Mouse (Mus musculus) adrenal gland, postnatal 36 days (tissue): ENCODE data around the gene Dbr1. TPM values are rescaled to one million over a fixed set of nuclear protein-coding genes. Genes with fewer than 3 reads are reported as not detected.
"Not testable (repeated sequence)": the region's sequence is repeated elsewhere in the genome, so short reads cannot be mapped to it uniquely, and the experiment has no call there.

Experiments used
- DNase-seq, 2 experiments: peaks; one replicate each; pipeline ENCODE4 v3.0.0; 2021; ENCODE audit warnings: mixed read lengths in 1 of 2
- long read RNA-seq, 2 experiments: library from polyadenylated mRNA; stranded (forward); transcript quantifications; one replicate each; pipeline ENCODE4 v2.0.0; 2021; ENCODE audit warnings: borderline sequencing depth in 2 of 2
- total RNA-seq, 2 experiments: library from RNA; stranded (reverse); gene quantifications; 2 replicates each; pipeline ENCODE4 v1.2.3; 2021

Gene Dbr1
- total RNA-seq = 10 to 100 TPM; 12.8 to 15.0 TPM
- long read RNA-seq, experiment 1, transcript Dbr1-201 (8 exons, 2,261 nt) = major isoform, 16 of 16 reads
- long read RNA-seq, experiment 1, partial matches to known transcripts = 0 of 16 reads
- long read RNA-seq, experiment 1, other reads (novel, unspliced or antisense) = 0 of 16 reads
- long read RNA-seq, experiment 2, transcript Dbr1-201 (8 exons, 2,261 nt) = major isoform, 6 of 6 reads
- long read RNA-seq, experiment 2, partial matches to known transcripts = 0 of 6 reads
- long read RNA-seq, experiment 2, other reads (novel, unspliced or antisense) = 0 of 6 reads

GRCm38 (mm10) chr9:99575677-99576480 lies at the start of gene Dbr1:
Dbr1 (plus strand) TSS chr9:99575799.
- DNase-seq = peak; percentile 94 to 95

DNA sequence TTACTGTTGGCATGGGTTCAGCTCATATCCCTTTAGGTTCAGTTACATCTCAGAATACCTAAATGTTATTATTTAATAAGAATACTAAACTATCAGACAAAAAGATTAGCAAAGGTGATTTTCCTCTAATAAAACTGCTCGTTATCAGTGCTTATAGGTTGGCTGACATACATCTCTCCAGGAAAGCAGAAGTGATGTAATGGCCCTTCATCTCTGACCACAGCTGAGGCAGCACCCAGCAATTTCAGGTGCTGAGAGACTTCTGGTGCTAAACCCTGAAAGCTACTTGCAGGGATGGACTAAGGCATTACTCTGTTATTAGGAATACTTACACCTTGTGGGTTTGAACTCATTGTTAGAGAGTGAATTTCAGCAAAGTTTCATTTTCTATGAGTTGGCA lies 43.7 kb upstream of the Dbr1 start:
- DNase-seq = no peak

GRCm38 (mm10) chr9:99546259-99546658 lies 29.3 kb upstream of the Dbr1 start:
- DNase-seq = no peak

GRCm38 (mm10) chr9:99552068-99552467 lies 23.5 kb upstream of the Dbr1 start:
- DNase-seq = no peak

DNA sequence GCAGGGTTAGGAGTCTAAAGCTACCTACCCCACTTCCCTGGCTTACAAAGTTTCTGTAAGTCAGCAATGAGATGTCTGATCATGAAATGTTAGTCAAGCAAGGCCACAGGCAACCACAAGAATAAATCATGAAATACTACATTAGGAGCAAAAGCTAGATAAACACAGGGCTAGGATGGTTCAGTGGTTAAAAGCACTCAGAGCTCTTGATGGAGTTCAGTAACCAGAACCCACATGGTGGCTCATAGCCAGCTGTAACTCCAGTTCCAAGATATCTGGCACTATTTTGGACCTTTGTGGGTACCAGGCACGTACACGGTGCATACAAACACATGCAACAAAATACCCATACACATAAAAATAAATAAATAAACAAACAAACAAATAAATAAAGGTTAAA lies 22.6 kb upstream of the Dbr1 start:
- DNase-seq = peak; percentile 33 to 55

DNA sequence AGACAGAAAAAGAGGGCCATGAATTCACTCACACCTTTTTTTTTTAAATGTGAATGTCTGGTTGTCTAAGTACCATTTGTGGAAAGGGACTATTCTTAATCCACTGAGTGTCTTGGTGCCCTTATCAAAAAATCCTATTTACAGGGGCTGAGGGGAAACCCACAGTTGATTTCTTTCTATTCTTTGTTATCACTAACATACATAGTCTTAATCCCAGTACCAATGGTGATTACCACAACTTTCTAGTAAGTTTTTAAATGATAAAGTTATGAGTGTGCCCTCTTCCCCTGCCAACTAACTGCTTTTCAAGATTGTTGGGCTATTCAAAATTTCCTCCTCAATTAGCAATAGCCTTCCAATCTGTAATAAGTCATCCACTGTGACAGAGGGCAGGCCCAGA lies 21.5 kb upstream of the Dbr1 start:
- no peak for DNase-seq

DNA sequence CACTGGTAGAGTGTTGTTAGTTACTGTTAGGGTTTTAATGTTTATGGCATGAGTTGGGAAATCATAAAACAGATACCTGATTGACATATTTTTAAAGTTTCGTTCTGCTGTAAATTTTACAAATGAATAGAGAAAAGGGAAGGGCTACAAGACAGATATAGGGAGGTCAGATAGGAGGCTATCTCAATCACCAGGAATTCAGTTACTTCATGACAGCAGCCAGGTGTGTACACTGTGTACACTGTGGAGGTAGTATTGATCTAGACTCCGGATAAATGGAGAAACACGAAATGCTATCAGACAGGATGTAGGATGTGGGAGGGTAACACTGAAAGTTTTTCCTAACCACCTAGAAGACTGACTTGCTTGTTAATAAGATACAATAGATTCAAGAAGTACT lies 20.3 kb upstream of the Dbr1 start:
- no peak for DNase-seq

- DNase-seq = no peak
Measured at GRCm38 (mm10) chr9:99557580-99558300, 17.9 kb upstream of the Dbr1 start.

- no peak for DNase-seq
Measured at GRCm38 (mm10) chr9:99558824-99559556, 16.6 kb upstream of the Dbr1 start.

- DNase-seq = no peak
Measured at GRCm38 (mm10) chr9:99559557-99559904, 16.1 kb upstream of the Dbr1 start.

DNA sequence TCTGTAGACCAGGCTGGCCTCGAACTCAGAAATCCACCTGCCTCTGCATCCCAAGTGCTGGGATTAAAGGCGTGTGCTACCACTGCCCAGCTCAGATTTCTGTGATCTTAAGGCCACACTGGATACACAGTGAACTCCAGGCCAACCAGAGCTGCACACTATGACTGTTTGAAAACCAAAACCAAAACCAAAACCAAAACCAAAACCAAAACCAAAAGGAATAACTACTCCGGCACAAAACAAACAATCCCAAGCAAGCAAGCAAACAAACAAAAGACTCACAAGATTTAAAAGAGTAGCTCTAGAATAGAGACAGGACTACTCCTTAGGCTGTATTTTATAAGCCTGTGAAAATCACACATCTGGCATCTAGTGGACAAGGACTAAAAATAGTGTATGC lies 15.2 kb upstream of the Dbr1 start:
- no peak for DNase-seq

DNA sequence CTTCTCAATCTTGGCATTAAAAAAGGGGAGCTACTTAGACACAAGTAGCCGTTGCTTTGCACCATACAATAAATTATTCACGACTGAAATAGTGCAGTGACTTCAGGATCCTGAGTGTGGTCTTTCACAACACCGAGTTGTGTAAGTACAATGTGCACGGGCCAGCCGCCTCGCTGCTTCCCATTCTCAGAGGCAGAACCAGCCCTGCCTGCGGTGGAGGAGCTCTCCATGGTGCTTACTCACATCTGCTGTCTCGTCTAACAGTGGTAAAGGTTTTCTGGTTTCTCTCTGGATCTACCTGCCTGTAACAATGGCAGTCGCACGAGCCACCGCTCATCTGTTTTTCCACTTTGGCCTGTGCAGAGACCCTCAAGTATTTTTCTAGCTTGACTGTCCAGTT lies 11.9 kb upstream of the Dbr1 start:
- peak; percentile 84 to 88 for DNase-seq

DNA sequence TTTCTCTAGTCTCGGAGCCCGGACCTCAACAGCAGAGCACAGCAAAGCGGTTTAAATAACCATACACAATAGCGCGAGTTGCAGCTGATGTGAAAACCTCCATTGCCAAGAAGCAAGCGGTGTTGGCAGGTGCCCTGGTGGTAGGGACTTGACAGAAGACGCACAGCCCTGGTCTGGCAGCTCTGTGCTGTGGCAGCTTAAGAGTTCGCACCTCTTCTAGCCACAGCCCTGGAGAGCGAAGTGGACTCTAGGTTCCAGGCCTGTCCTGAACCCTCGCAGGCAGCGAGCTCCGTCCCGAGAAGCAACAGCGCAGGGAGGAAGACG lies 7.6 kb upstream of the Dbr1 start:
- DNase-seq = no peak

- DNase-seq = peak; percentile 94 to 96
Measured at GRCm38 (mm10) chr9:99568347-99569070, 7.1 kb upstream of the Dbr1 start, which contains the start of gene Armc8. Armc8 (minus strand) TSS chr9:99568899.

DNA sequence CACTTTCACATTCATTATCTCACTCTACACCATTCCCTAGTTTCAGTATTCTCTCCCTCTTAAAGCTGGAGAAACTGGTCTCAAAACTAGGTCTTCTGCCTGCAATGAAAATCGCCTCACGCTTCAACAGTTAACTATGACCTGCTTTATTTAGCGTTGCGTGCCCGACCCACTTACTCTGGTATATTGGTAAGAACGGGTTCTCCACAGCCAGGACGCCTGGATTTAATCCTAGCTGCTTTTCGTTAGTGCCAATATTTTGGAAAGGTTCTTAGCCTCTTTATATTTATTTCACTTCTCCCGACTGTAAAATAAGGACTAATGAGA lies 6.6 kb upstream of the Dbr1 start:
- peak in 1 of 2 experiments; percentile 12 for DNase-seq

DNA sequence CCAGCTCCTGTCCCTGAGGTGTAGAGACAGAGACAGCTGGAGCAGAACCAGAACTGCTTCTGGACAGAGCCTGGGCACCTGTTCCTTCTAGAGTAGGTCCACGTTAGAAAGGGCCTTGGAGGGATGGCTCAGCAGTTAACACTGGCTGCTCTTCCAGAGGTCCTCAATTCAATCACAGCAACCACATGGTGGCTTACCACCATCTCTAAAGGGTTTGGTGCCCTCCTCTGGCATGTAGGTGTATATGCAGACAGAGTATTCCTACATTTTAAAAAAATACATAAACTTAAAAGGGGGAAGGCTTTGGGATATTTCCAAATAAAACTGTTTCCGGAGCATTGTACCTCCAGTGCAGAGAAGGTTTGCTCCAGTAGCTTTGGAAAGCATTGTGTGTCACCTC lies 5.1 kb downstream of the Dbr1 start:
- DNase-seq = peak; percentile 13 to 58

DNA sequence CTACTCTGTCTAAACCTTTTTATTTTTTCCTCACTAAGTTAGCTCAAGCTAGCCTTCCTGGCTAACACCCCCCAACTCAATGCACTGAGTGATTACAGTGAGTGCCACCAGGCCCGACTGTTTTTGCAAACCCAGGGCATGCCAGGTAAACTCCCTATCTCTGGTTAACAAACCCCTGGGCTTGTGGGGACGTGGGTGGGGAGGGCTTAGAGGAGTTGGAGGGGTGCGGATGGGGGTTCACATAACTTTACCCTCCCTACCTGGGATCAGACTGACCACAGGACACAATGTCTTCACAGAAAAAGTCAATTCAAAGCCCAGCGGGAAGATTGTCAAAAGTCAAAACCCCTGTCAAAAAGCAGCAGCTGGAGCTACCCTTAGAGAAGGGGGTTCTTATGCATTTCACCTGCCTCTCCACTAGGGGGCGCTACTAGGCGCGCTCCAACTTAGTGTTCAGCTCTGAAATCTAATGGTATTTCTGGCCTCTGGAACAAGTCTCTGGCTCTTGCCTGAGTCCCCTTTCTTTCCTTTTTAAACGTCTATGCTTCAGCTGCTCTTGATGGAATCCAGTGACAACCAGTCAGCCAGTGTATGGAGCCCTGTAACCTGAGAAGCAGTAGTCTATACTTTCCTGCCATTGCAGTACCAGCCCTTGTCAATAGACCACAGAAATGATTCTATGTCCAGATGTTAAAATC lies 12.1 kb downstream of the Dbr1 start:
- peak; percentile 73 to 79 for DNase-seq

DNA sequence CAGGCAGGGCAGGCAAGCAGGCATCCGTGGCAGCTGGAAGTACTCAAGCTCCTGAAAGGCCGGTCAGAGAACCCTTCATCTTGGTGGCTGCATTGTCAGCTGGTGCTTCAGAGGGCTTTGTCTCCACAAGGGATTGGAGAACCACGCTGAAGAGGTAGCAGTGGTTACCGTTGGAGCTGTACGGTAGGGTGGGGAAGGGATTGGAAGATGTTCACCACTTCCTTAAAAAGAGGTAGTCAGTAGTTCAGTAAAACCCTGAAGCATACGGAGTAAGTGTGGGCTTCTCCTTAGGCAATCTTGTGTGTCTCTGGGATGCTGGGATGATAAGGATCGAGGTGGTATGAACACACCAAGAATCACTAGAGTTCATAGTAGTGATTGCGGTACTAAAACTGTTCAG lies 15.5 kb downstream of the Dbr1 start:
- DNase-seq = no peak

GRCm38 (mm10) chr9:99599127-99599526 lies 23.5 kb downstream of the Dbr1 start:
- DNase-seq = not testable (repeated sequence)

DNA sequence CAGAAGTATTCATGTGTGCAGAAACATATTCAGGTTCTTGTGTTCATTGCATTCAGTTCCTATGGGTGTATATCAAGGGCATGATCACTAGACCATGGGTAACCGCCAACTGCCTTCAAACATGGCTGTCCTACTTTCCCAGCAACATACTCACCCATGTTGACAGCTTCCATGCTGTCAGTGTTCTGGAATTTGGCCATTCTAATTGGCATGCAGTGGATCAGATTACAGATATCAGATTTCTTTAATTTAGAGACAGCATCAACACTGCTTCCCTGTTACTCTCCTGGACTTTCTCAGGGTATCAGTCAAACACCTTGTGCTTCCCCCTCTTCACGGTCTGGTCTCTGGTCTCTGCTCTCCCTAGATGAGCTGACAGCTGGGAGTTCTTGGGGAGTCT lies 28.0 kb downstream of the Dbr1 start:
- no peak for DNase-seq

DNA sequence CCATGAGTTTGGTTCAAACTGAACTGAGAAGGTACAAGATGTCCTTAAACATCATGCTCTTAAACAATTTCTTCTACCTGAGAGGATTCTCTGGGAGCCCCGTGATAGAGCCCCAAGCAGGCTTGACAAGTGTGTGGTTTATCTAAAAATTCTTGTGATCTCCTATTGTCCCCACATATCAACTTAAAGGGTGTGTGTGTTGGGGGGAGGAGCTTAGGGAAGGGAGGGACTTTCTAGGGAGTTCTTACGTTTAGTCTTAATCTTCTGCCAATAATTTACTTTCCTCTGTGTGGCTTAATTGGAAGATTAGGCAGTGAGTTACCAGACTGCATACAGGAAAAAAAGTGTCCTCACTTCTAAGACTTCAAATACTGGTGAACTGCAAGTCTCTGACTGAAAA lies 36.6 kb downstream of the Dbr1 start, which contains the start of gene A4gnt:
Gene A4gnt, plus strand, starts transcription at position 301 of the 400 bp plus-strand sequence.
- no peak for DNase-seq
